Mouse (Mus musculus) adipocyte (in vitro differentiated cells): ENCODE data around the gene Zfp128.
"Not testable (repeated sequence)": the region's sequence is repeated elsewhere in the genome, so short reads cannot be mapped to it uniquely, and the experiment has no call there.

Source experiments
- DNase-seq: peaks from one replicate; pipeline ENCODE4 v3.0.0-alpha.2; 2016; ENCODE audit warnings: low spot score

The Zfp128 gene

DNA sequence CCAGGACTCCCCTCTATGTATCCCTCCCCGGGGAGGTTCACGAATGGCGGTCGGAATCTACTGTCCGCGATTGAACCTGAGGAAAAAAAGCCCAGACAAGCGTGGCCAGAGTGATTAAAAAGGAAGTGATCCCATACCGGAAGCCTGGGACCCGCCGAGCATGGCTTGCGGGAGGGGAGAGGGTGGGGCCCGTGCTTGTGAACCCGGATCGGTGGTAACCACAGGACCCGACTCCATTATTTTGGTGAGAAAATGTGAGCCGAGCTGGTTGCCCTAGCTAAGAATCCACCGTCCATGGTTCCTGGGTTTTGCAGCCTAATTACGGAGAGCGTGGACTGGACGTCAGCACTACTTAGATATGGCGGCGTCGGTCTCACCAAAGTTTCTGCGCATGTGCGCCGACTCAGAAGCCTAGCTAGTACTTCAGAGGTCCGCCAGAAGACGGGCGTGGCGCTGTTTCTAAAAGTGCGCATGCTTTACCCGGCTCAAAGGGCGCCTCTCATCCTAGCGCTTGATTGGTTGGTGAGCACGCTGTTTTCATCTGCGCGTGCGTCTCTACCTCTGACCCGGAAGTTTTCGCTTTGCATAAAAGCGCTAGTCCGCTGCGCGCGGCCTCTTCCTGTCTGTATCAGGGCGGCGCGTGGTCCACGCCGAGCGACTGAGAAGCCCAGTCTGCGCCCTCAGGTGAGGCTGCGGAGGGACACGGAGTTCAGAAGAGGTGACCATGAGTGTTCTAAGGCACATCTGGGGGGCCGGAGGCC is 40.9 kb downstream of the Zfp128 start, which contains the start of gene Rps5:
TSS of gene Rps5 (plus strand) at position 586 of the 761 bp plus-strand sequence.
- peak; percentile 98 for DNase-seq

DNA sequence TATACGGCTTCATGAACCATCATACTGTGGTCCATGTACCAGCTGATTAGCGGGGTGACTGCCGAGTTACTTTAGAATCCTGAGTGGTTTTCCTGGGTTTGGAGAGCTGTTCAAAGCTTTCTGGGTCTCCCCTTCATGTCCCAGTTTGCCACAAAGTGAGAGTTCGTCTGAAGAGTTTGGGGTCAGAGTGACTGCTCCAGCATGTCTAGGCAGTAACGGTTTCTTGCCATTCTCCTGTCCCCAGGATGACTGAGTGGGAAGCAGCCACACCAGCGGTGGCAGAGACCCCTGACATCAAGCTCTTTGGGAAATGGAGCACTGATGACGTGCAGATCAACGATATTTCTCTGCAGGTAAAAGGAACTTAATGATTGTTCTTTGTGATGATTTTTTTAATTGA is 41.8 kb downstream of the Zfp128 start:
- DNase-seq = no peak

DNA sequence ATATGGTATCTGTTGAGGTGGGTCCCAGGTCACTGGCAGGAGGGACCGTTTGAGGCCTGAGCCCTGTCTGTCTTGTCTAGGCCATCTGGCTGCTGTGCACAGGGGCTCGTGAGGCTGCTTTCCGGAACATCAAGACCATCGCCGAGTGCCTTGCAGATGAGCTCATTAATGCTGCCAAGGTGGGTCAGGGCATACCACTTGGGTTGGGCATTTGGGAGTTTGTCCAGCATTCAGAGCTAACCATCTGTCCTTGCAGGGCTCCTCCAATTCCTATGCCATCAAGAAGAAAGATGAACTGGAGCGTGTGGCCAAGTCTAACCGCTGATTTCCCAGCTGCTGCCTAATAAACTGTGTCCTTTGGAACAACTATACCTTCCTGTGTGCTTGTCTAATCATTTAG is 45.3 kb downstream of the Zfp128 start:
- no peak for DNase-seq

DNA sequence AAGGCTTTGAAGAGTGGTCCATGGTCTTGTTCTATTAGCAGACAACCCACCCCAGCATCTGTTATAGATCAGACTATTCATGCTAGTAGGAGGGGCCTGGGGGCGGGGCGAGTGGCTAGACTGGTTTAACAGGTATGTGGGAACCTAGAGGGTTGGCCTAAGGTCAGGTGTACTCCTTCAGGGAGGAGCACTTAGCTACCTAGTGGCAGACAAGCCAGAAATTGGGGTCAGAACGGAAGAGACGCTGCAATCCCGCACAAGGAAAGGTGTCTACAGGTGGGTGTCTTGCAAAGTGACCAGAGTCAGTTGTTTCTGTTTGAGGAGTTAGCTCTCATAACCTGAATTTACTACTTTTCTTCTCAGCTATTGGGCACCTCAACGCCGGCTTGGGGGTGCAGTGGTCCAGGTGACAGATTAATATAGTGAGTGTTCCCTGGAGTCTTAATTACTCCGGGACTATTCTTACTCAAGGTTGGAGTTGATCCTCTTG is 46.3 kb downstream of the Zfp128 start, which contains the start of gene Rnf225:
TSS of gene Rnf225 (plus strand) at position 226 of the 490 bp plus-strand sequence.
- no peak for DNase-seq

DNA sequence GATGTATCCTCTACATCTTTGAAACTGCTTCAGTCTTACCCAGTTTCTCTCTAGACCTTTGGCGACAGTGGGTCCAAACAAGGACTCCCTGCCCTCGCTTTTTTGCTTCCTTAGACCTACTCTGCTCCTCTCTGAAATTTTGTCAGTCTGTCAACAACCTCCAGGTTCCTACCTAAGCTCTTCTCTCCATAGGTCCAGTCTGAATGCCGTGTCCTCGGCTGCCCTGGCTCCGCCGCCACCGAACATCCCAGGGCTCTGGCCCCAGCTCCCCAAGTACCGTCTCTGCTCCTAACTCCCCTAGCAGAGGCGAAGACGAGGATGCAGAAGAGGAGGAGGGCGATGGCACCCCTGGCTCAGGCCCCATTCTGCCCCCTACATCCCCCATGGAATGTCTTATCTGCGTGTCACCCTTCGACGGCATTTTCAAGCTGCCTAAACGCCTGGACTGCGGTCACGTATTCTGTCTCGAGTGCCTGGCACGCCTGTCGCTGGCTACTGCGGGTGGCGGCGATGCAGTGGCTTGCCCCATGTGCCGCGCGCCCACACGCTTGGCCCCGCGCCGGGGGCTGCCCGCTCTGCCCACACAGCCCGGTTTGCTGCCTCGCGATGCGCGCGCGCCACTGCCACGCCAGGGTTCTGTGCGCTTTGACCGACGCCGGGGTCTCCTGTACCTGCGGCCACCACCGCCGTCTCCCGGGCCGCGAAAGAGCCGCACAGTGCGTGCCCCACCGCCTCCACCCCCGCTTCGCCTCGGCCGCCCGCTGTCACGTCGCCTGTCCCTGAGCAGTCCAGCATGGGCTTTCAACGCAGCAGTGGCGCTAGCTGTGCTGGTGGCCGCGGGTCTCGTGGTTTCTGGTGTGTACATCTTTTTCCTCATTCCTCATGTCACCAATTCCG is 47.0 kb downstream of the Zfp128 start:
- DNase-seq = no peak

DNA sequence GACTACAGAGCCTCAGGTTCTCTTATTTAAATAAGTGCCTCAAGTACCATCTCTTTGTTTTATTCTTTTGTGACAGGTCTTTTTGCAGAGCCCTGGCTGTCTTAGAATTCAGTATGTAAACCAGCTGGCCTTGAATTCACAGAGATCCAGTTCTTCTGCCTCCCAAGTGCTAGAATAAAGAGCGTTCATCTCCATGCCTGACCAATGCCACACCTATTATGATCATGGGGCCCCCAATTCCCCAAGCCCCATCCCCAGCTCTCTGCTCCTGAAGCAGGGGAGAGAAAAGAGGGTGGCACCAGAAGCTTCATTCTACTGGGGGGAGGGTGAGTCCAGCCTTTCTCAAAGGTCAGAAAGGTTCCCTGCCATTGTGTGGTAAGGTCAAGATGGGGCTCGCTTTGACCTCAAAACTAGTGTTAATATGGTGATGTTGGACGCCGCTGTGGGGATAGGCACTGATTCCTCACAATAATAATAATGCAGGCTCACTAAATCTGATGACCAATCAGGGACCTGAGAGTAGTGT is 52.7 kb downstream of the Zfp128 start:
- no peak for DNase-seq

DNA sequence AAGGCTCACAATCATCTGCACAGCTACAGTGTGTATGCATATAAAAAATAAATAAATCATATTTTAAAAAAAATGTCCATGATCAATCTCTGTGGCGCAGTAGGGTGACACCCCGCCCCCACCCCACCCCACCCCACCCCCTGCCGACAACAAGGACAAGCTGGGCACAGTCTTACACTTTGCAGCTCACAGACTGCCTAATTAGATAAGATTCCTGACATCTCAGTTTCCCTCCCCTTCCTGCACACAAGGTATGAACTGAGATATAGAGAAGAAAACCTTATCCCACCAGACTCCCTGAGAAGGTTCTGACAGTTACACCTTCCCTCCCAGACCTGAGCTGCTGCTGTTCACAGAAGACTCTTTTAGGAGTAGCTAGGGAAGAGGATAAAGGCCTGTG is 53.8 kb downstream of the Zfp128 start:
- no peak for DNase-seq

DNA sequence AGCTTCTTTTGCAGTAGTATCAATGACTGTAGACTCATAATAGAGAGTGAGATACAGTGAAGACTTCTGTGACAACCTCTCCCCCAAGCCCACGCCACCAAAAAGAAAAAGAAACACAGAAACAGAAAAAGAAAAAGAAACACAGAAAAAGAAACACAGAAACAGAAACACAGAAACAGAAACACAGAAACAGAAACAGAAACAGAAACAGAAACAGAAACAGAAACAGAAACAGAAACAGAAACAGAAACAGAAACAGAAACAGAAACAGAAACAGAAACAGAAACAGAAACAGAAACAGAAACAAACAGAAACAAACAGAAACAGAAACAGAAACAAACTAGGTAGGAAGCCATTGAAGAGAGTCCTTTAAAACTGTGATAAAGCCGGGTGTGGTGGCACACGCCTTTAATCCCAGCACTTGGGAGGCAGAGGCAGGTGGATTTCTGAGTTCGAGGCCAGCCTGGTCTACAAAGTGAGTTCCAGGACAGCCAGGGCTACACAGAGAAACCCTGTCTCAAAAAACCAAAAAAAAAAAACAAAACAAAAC is 56.4 kb downstream of the Zfp128 start:
- not testable (repeated sequence) for DNase-seq

DNA sequence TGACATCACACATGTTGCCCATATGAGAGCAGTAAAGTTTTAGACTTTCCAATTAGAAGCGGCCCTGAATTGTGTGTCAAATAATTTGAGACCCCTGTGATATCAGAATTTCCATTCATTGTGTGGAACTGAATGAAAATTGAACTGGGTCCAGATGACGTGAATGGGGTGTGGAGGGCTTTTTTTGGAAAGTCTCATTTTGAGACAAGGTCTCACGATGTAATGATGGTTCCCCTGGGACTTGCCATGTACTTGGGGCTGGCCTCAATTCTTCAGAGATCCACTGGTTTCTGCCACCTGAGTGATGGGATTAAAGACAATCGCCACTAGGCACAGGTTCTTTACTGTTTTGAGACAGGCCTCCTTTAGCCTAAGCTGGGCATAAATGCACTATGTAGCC is 59.6 kb downstream of the Zfp128 start:
- DNase-seq = no peak
